Mouse (Mus musculus) central nervous system, embryonic 18 days (tissue): Measurements from ENCODE around the gene Gm10436. TPM values are rescaled to one million over a fixed set of nuclear protein-coding genes. Genes with fewer than 3 reads are reported as not detected.

Source experiments
- polyA plus RNA-seq: library from polyadenylated mRNA; depleted of rRNA; stranded (reverse); fragments of >200 nt; gene quantifications from 2 replicates; pipeline ENCODE4 v1.2.3, GENCODE M21; 2012; rRNA removed

The Gm10436 gene
- polyA plus RNA-seq = not detected in 2 replicates

GRCm38 (mm10) chr12:88182008-88182407, at the start of gene Gm10436:
TSS of gene Gm10436 (minus strand) at chr12:88182108.

Other genes with a start within 250 kb of the Gm10436 start
- not detected in 2 replicates for gene Gm2042, start 228.0 kb downstream of the Gm10436 start, polyA plus RNA-seq
- not detected in 2 replicates for gene Gm2075, start 170.3 kb downstream of the Gm10436 start, polyA plus RNA-seq
- gene Gm6803, start 163.3 kb downstream of the Gm10436 start, polyA plus RNA-seq = not detected in 2 replicates
- not detected in 2 replicates for gene Gm2056, start 155.1 kb downstream of the Gm10436 start, polyA plus RNA-seq
- not detected in 2 replicates for gene Gm16368, start 98.4 kb downstream of the Gm10436 start, polyA plus RNA-seq
- gene Gm8332, start 68.0 kb upstream of the Gm10436 start, polyA plus RNA-seq = not detected in 2 replicates
- not detected in 2 replicates for gene Gm5662, start 92.4 kb upstream of the Gm10436 start, polyA plus RNA-seq
- gene Gm5039, start 141.9 kb upstream of the Gm10436 start, polyA plus RNA-seq = not detected in 2 replicates
- 45.9 and 48.0 TPM in 2 replicates for gene Adck1, start 178.4 kb upstream of the Gm10436 start, polyA plus RNA-seq